Comparison of ENCODE assay signal across 8 mouse cellular contexts in the genomic region with DNA sequence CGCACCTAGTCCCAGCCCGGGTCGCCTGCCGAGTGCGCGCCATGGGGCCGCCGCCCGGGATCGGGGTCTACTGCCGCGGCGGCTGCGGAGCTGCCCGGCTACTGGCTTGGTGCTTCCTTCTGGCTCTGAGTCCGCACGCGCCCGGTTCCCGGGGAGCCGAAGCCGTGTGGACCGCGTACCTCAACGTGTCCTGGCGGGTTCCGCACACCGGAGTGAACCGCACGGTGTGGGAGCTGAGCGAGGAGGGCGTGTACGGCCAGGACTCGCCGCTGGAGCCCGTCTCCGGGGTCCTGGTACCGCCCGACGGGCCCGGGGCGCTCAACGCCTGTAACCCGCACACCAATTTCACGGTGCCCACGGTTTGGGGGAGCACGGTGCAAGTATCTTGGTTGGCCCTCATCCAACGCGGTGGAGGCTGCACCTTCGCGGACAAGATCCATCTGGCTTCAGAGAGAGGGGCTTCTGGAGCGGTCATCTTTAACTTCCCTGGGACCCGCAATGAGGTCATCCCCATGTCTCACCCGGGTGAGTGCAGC. TPM values are rescaled to one million over a fixed set of nuclear protein-coding genes. Genes with fewer than 3 reads are reported as not detected.
DNase-seq lines count a peak whose midpoint lies in the region; ATAC-seq and TF ChIP-seq lines count a peak whose summit lies in the region.

No protein-coding gene starts in this region.

- H3K4me1 ChIP-seq in cerebellum, adult 2 months (ENCODE audit: control insufficient read depth, insufficient read depth, low read length): peaks cover 7% of the 10 kb centered on the region
- H3K4me1 ChIP-seq in testis, adult 2 months (ENCODE audit: control insufficient read depth, insufficient read depth, low read length): no peaks in the 10 kb centered on the region; the same call in none of the 2 replicates
- H3K4me1 ChIP-seq in heart, embryonic 11.5 days (ENCODE audit: control insufficient read depth, insufficient read depth, low read length): no peaks in the 10 kb centered on the region
- H3K4me1 ChIP-seq in limb, embryonic 15.5 days: no peaks in the 10 kb centered on the region

- no peaks in the 10 kb centered on the region for H3K36me3 ChIP-seq in testis, adult 2 months (ENCODE audit: control insufficient read depth, insufficient read depth, low read length)
- H3K36me3 ChIP-seq in heart, embryonic 11.5 days (ENCODE audit: control insufficient read depth, insufficient read depth, low read length): no peaks in the 10 kb centered on the region
- no peaks in the 10 kb centered on the region for H3K36me3 ChIP-seq in limb, embryonic 15.5 days
- no peaks in the 10 kb centered on the region for H3K36me3 ChIP-seq in myocyte (ENCODE audit: control insufficient read depth, insufficient read depth)

- no peak for TF ChIP-seq CTCF in cerebellum, adult 2 months (IDR thresholded peaks at IDR 0.05; ENCODE audit: borderline replicate concordance, insufficient read depth, low read depth, low read length)
- no peak for TF ChIP-seq CTCF in testis, adult 2 months (IDR thresholded peaks at IDR 0.05; ENCODE audit: control insufficient read depth, insufficient read depth, insufficient replicate concordance, low read depth, low read length)

- no peaks in the 10 kb centered on the region for H3K9me3 ChIP-seq in heart, embryonic 11.5 days (replicated peaks; ENCODE audit: control insufficient read depth, low read length)
- no peaks in the 10 kb centered on the region for H3K9me3 ChIP-seq in limb, embryonic 15.5 days

- H3K27me3 ChIP-seq in cerebellum, adult 2 months (ENCODE audit: control insufficient read depth, insufficient read depth, low read length): no peaks in the 10 kb centered on the region
- no peaks in the 10 kb centered on the region for H3K27me3 ChIP-seq in testis, adult 2 months (ENCODE audit: control insufficient read depth, insufficient read depth, low read length)
- H3K27me3 ChIP-seq in heart, embryonic 11.5 days (ENCODE audit: control insufficient read depth, insufficient read depth, low read length): peaks cover 8% of the 10 kb centered on the region; the same call in 1 of the 2 replicates
- peaks cover 17% of the 10 kb centered on the region for H3K27me3 ChIP-seq in limb, embryonic 15.5 days
- no peaks in the 10 kb centered on the region for H3K27me3 ChIP-seq in myocyte (ENCODE audit: control insufficient read depth, insufficient read depth, insufficient read length)

- H3K4me2 ChIP-seq in heart, embryonic 11.5 days: peak overlapping the region; percentile 66
- peak overlapping the region; percentile 78 for H3K4me2 ChIP-seq in limb, embryonic 15.5 days
- H3K4me2 ChIP-seq in myocyte (ENCODE audit: low read depth): peak overlapping the region; percentile 69

- TF ChIP-seq POLR2A in cerebellum, adult 2 months (IDR thresholded peaks at IDR 0.05; ENCODE audit: borderline replicate concordance, insufficient read depth, low read length): no peak
- no peak for TF ChIP-seq POLR2A in testis, adult 2 months (IDR thresholded peaks at IDR 0.05; ENCODE audit: control insufficient read depth, low read depth, low read length)
- TF ChIP-seq POLR2A in myocyte (IDR thresholded peaks at IDR 0.05; ENCODE audit: insufficient read length, low read depth): no peak

- H3ac ChIP-seq in myocyte (ENCODE audit: control insufficient read depth, insufficient read length): peak overlapping the region; percentile 30

- DNase-seq in cerebellum, adult 2 months: no peak
- DNase-seq in cerebellum, postnatal 25 days: no peak
- DNase-seq in testis, postnatal 14 days (ENCODE audit: low spot score): no peak
- DNase-seq in Muller cell, postnatal 12 days (ENCODE audit: inconsistent ontology term): no peak

- H3K4me3 ChIP-seq in cerebellum, adult 2 months (replicated peaks; ENCODE audit: insufficient read depth, low read depth, low read length): peak overlapping the region; percentile 93
- peak overlapping the region; percentile 87 for H3K4me3 ChIP-seq in testis, adult 2 months (ENCODE audit: control insufficient read depth, low read depth, low read length)
- peak overlapping the region; percentile 69 for H3K4me3 ChIP-seq in heart, embryonic 11.5 days (ENCODE audit: low read depth, low read length)
- H3K4me3 ChIP-seq in limb, embryonic 15.5 days: peak overlapping the region; percentile 57
- peak overlapping the region; percentile 34 for H3K4me3 ChIP-seq in myocyte

- H3K79me2 ChIP-seq in myocyte (ENCODE audit: control insufficient read depth, insufficient read depth): no peaks in the 10 kb centered on the region

- H3K27ac ChIP-seq in cerebellum, adult 2 months (ENCODE audit: insufficient read depth, low read length): peak overlapping the region; percentile 84
- H3K27ac ChIP-seq in testis, adult 2 months (ENCODE audit: control insufficient read depth, insufficient read depth, low read depth, low read length): peak overlapping the region; percentile 42; the same call in 1 of the 2 replicates
- no peak overlapping the region for H3K27ac ChIP-seq in heart, embryonic 11.5 days (ENCODE audit: low read depth, low read length)
- H3K27ac ChIP-seq in limb, embryonic 15.5 days: no peak overlapping the region

- 10% methylated on average over 53 of the region's 54 CpGs for WGBS in cerebellum, adult 2 months
- 11% methylated on average over 54 of the region's 54 CpGs for WGBS in heart, embryonic 11.5 days (ENCODE audit: insufficient replicate concordance)
- WGBS in limb, embryonic 15.5 days: 20% methylated on average over 54 of the region's 54 CpGs

- peak; percentile 58 for ATAC-seq in heart, embryonic 11.5 days (replicated peaks; ENCODE audit: insufficient number of reproducible peaks, low FRiP score, low TSS enrichment)
- ATAC-seq in limb, embryonic 15.5 days (ENCODE audit: insufficient number of reproducible peaks, low FRiP score, low TSS enrichment, low read depth): peak; percentile 61

- H3K9ac ChIP-seq in heart, embryonic 11.5 days (ENCODE audit: low read depth, low read length): peak overlapping the region; percentile 72
- peak overlapping the region; percentile 29; the same call in 1 of the 2 replicates for H3K9ac ChIP-seq in limb, embryonic 15.5 days

TF ChIP-seq in myocyte, 11 proteins besides CTCF, POLR2A, EP300 and RAD21:
- no peak for TF ChIP-seq REST (IDR thresholded peaks at IDR 0.05; ENCODE audit: insufficient read depth, insufficient read length)
- no peak for TF ChIP-seq TCF12 (IDR thresholded peaks at IDR 0.05; ENCODE audit: insufficient read depth, poor library complexity, severe bottlenecking)
- no peak for TF ChIP-seq MYOD1 (IDR thresholded peaks at IDR 0.05; ENCODE audit: control insufficient read depth in 1 of 3, insufficient read length in 2 of 3, low read depth in 2 of 3)
- TF ChIP-seq TCF3 (IDR thresholded peaks at IDR 0.05; ENCODE audit: insufficient read length, low read depth): no peak
- TF ChIP-seq POLR2AphosphoS2 (IDR thresholded peaks at IDR 0.05; ENCODE audit: insufficient read length, low read depth): no peak
- no peak for TF ChIP-seq MAX (IDR thresholded peaks at IDR 0.05; ENCODE audit: low read depth)
- no peak for TF ChIP-seq CEBPB (IDR thresholded peaks at IDR 0.05; ENCODE audit: insufficient read depth, poor library complexity, severe bottlenecking)
- TF ChIP-seq SRF (IDR thresholded peaks at IDR 0.05; ENCODE audit: control insufficient read depth, insufficient read length, low read depth): no peak
- TF ChIP-seq USF1 (IDR thresholded peaks at IDR 0.05; ENCODE audit: low read depth): no peak
- no peak for TF ChIP-seq E2F4 (IDR thresholded peaks at IDR 0.05; ENCODE audit: insufficient read depth)
- TF ChIP-seq MYOG (IDR thresholded peaks at IDR 0.05; ENCODE audit: control insufficient read depth in 1 of 3, insufficient read depth in 1 of 3, insufficient read length in 2 of 3, low read depth in 2 of 3): no peak

RNA-seq across cellular contexts. Expression of a gene that starts 47.7 kb away (rescaled TPM):
- 15.7 and 16.7 TPM in 2 replicates for polyA plus RNA-seq in cerebellum, adult 2 months (2012; rRNA removed)
- 1.7 and 2.3 TPM in 2 replicates for polyA plus RNA-seq in testis, adult 2 months (2012; rRNA removed)
- 27.6 and 29.0 TPM in 2 replicates for polyA plus RNA-seq in heart, embryonic 11.5 days (2014; fragmentation: Nextera tagmentation; extraction: Ambion mirVana)
- polyA plus RNA-seq in limb, embryonic 15.5 days (2015; fragmentation: Nextera tagmentation; extraction: Ambion mirVana): 9.5 and 9.7 TPM in 2 replicates
- 5.2 TPM for polyA plus RNA-seq in myocyte (2012; fragmentation: generic; extraction: Trizol)

Comparison
In these comparisons a context has a peak if more than half of its experiments do, and no peak if none do; other contexts are left out.
1. H3K27ac ChIP-seq: peak in cerebellum, adult 2 months (single experiment) and testis, adult 2 months (single experiment); none in heart, embryonic 11.5 days (single experiment) and limb, embryonic 15.5 days (single experiment).
2. H3K4me3 ChIP-seq: peak in every context shown above with its lines; median percentile 93 in cerebellum, adult 2 months; 87 in testis, adult 2 months; 69 in heart, embryonic 11.5 days; 57 in limb, embryonic 15.5 days; 34 in myocyte.
3. Peak in every context shown above with its lines, with median percentiles within 50 percentile points of each other: H3K4me2 ChIP-seq.